Mouse (Mus musculus) stomach, postnatal 0 days (tissue): ENCODE measurements around the gene Gm17720.

ENCODE experiments used
- CTCF ChIP-seq: IDR thresholded peaks from 2 replicates; pipeline ENCODE4 v1.5.1; 2016; ENCODE audit warnings: antibody characterized with exemption, low read depth, mild to moderate bottlenecking, moderate library complexity
- EP300 ChIP-seq: optimal IDR thresholded peaks from 2 replicates; pipeline ENCODE3; 2016; ENCODE audit warnings: antibody characterized with exemption

DNA sequence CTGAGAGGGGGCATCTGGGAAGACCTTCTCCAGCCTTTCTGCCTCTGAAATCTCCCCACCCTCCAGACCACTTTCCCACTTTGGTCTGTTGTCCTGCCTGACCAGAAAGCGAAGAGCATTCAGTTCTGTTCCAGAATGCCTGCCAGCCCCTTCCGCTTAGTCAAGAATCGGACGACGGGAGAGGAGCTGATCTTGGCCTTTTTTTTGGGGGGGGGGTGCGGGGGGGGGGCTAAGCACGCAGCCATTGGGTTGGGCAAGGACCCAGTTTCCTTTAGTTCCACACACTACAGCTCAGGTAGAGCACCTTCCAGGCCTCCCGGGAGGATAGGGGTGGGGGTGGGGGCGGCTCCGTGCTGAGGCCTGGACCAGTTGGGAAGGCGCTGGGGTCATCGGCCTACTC is 1.6 kb downstream of the Gm17720 start, which contains the start of gene Gm21964:
- no peak for TF ChIP-seq CTCF
- no peak for TF ChIP-seq EP300
